Mouse (Mus musculus) erythroid progenitor cell, adult 5-6 weeks (primary cell): Measurements from ENCODE around the gene Rec8. TPM values are rescaled to one million over a fixed set of nuclear protein-coding genes. Genes with fewer than 3 reads are reported as not detected.

Source experiments
- ATAC-seq: replicated peaks from 2 replicates; pipeline ENCODE4 v1.8.0; 2016; ENCODE audit warnings: moderate number of reproducible peaks, mild to moderate bottlenecking, moderate TSS enrichment, inconsistent platforms; ENCODE audit not compliant: poor library complexity, low FRiP score, severe bottlenecking
- total RNA-seq, 2 experiments: library from RNA; stranded (forward) in 1 of 2; stranded (reverse) in 1 of 2; fragments of 150-400 nt in 1 of 2; fragments of 186-747, 209-891 nt in 1 of 2; gene quantifications; 2 replicates each; pipeline versions ENCODE4 v1.2.3 to v1.2.4; 2015 to 2017; ENCODE audit warnings: low replicate concordance in 2 of 2

Gene Rec8
- total RNA-seq (2015; ENCODE audit: low replicate concordance) (6.5 TPM in 1 of 2 replicates, not detected in the other), total RNA-seq (2017; ENCODE audit: low replicate concordance) (1.4 and 7.7 TPM in 2 replicates)

GRCm38 (mm10) chr14:55617822-55618221 is at the start of gene Rec8:
Gene Rec8 (plus strand): TSS chr14:55618037.
- peak; percentile 84 for ATAC-seq

- no peak for ATAC-seq
These were observed 47.2 kb upstream of the Rec8 start for GRCm38 (mm10) chr14:55570588-55570987.

- no peak for ATAC-seq
These were observed 46.1 kb upstream of the Rec8 start for GRCm38 (mm10) chr14:55571760-55572159.

- ATAC-seq = no peak
These were observed 42.5 kb upstream of the Rec8 start, which contains the start of gene Fitm1 for GRCm38 (mm10) chr14:55575302-55575701. Gene Fitm1 (plus strand): TSS chr14:55575617.

GRCm38 (mm10) chr14:55575711-55576110 is 42.1 kb upstream of the Rec8 start:
- no peak for ATAC-seq

- ATAC-seq = no peak
These were observed 41.5 kb upstream of the Rec8 start for GRCm38 (mm10) chr14:55576376-55576775.

GRCm38 (mm10) chr14:55577871-55578667 is 39.8 kb upstream of the Rec8 start, which contains the start of gene Psme1:
Gene Psme1 (plus strand): TSS chr14:55578123.
- ATAC-seq = peak; percentile 71

GRCm38 (mm10) chr14:55578668-55579269 is 39.1 kb upstream of the Rec8 start:
- peak; percentile 61 for ATAC-seq

GRCm38 (mm10) chr14:55579511-55580496 is 38.0 kb upstream of the Rec8 start:
- no peak for ATAC-seq

GRCm38 (mm10) chr14:55580731-55581130 is 37.1 kb upstream of the Rec8 start:
- no peak for ATAC-seq

- no peak for ATAC-seq
These were observed 35.7 kb upstream of the Rec8 start for GRCm38 (mm10) chr14:55581981-55582681.

- ATAC-seq = no peak
These were observed 33.5 kb upstream of the Rec8 start for GRCm38 (mm10) chr14:55584303-55584701.

- peak; percentile 85 for ATAC-seq
These were observed 32.9 kb upstream of the Rec8 start, which contains the start of gene Emc9 for GRCm38 (mm10) chr14:55584702-55585565. Gene Emc9 (minus strand): TSS chr14:55585302.

GRCm38 (mm10) chr14:55585566-55585960 is 32.3 kb upstream of the Rec8 start:
- peak; percentile 50 for ATAC-seq

- ATAC-seq = peak; percentile 48
These were observed 31.7 kb upstream of the Rec8 start for GRCm38 (mm10) chr14:55586149-55586548.

GRCm38 (mm10) chr14:55589271-55589670 is 28.6 kb upstream of the Rec8 start:
- ATAC-seq = no peak

GRCm38 (mm10) chr14:55589771-55590448 is 27.9 kb upstream of the Rec8 start:
- ATAC-seq = no peak
